Mouse (Mus musculus): ENCODE data around the gene Gm11627.

DNA sequence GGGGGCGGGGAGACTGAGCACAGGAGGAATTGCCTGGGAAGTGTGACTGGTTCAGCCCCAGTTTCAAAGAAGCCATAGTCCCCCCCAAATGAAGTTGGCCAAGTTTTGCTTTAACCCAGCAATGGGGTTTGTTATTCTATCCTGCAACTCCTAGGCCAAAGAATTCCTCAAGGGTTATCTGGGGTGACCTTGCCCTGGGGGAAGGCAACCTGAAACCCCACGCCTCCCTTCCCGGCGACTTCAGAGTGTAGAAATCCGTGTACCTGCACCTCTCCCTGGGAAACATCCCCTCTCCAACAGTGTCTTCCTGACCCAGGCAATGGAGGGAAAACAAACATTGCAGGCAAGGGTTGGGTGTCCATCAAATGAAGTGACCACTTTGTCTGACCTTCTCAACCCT is 3.5 kb upstream of the Gm11627 start:
- TF ChIP-seq CTCF (IDR thresholded peaks at IDR 0.05; ENCODE audit: low read depth) (no peak), EP300 (IDR thresholded peaks at IDR 0.05; ENCODE audit: low read depth) (no peak)

Data from liver, postnatal 0 days (tissue).